Mouse (Mus musculus) spleen, adult 18-20 months (tissue): ENCODE data around the gene Abca14.
"Not testable (repeated sequence)": the region's sequence is repeated elsewhere in the genome, so short reads cannot be mapped to it uniquely, and the experiment has no call there.

Experiments used
- DNase-seq, 2 experiments: peaks; one replicate each; pipeline ENCODE4 v3.0.0; 2022; ENCODE audit warnings: mixed read lengths in 2 of 2

Abca14 gene

DNA sequence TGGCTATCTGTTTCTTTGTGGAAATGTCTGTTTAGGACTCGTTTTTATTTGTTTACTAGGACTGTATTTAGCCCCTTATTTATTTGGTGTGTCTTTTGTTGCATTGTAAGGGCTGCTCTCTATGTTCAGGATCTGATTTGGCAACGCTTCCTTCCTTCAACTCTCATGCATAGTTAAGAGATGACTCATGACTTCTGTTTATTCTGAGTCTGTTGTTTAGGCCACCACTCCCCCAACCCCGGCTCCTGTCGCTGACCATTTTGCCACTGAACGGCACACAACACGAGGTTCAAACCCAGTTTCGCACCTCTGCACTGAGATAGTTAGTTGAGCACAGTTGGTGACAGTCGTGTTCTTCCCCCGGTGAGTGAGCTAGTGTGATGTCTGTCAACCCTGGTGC is 2.2 kb downstream of the Abca14 start:
- DNase-seq = no peak

DNA sequence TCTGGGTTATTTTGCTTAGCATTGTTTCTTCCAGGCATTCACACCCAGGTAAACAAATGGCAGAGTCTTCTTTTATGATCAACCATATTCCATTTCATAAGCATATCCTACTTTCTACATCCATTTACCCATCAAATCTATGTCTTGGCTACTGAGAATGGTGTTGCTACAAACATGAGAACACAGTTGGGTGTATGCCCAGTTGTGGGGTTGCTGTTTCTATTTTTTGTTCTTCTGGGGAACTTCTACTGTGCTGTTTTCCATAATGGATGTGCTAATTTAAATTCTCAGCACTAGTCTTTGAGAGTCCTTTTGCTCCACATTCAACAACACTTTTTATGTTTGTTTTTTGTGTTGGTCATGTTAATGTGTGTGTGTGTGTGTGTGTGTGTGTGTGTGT is 24.8 kb downstream of the Abca14 start:
- no peak for DNase-seq

DNA sequence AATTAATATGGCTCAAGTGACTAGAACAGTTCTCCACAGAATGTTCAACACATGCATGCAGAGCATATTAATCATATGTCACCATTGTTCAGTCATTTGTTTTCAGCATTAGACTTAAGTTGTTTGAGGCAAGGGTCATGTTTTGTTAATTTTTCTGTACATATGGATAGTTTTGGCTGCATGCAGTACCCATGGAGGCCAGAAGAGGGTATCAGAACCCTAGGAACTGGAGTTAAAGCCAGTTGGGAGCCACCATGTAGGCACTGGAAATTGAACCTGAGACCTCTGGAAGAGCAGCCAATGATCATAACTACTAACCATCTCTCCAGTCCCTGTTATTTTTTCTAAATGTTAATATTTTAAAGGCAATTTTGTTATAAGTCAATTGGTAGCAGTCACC is 37.3 kb downstream of the Abca14 start:
- DNase-seq = no peak

DNA sequence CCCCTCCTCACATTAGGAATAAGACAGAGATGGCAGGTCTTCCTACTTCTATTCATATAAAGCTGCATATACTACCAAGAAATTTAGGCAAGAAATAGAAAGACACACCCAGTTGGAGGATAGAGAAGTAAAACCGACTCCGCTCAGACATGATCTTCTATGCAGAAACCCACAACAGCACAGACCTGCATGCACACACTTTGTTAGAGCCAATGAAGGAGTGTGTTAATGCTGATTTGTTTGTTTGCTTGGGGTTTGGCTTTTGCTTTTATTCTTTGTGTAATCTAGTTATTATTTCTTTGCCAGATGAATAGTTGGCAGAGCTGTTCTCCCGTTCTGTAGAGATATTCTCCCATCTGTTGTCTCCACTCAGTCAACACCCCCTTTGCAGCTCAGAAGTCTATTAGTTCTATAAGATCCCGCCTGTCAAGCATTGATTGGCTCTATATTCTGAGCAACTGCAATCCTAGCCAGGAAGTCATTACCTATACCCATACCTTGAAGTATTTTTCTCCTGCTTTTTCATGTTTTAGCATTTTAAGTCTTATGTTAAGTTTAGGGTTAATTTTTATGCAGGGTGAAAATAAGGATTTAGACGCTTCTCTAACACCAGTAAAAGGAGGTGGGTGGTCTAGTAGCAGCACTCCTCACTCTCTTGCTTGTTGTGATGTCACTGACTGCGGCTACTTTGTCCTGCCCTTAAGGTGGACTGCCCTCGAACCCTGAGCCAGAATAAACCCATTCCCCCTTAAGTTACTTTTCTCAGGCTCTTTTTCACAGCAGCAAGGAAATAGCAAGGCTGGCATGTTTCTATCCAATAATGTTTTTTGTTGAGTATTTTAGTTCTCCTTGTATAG is 67.6 kb downstream of the Abca14 start:
- DNase-seq = no peak

DNA sequence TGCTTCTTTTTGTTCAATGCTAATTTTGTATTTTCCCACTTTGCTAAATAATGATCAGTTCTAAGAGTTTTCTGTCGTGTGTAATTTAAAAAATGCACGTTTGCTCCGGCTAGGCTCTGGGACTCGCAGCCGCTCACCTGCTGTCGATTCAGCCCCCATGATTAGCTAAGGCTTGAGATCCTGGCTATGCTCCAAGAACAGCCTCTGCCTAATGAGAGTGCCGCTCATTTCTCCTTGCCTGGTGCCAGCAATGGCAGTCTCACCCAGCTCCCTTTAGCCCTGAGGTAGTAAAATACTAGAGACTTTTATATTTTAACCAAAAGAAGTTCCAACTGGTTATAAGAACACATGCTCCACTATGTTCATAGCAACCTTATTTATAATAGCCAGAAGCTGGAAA is 68.3 kb downstream of the Abca14 start:
- no peak for DNase-seq

DNA sequence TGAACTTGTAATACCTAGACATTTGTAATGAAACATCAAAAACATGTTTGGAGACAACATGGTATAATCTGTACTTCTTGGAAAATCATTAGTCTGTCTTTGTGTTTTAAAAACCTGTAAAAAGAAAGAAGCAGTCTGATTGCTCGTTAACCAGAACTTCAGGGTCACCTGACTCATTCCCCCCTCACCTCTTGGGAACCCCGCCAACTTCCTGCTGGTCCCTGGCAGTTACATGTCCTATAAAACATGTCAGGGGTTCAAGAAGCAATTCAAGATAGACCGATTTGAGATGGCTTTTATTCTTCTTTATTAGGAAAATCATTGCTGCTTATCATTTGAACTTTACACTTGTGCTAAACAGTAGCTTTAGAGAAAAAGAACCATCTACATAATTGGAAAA is 81.5 kb downstream of the Abca14 start:
- DNase-seq = no peak

DNA sequence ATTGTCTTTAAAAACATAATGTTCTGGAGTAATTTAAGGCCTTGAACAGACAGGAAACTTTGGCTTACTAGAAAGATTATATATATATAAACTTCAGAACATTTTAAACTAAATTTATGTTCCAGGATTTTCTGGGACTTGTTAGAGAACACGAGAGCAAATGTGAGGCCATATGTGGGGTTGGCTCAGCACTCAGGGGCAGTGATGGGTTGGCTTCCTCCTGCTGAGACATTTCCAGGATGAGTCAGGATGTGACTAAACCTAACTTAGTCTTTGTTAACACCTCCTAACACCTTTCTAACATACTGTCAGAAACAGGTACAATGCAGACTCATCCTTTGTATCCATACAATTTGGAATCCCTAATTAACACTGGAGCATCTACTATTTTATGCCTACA is 112.3 kb downstream of the Abca14 start:
- DNase-seq = no peak

DNA sequence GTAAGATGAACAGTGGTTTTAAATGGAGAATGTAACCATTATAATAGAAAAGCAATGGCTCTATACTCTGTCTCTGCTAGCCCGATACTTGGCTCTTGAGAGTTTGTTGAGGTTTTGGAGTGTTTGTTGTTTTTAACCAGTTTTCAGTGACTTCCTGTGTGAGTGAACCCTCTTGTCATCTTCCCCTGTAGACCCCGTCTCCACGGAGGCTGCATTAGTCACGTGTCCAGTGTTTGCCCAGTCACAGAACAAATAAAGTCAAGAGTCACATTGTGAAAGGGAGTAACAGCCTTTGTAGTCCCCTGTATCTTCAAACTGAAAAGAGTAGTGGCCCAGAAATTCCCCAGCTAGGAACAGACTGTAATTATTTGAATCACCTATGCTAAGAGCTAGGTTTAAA is 119.2 kb downstream of the Abca14 start:
- no peak for DNase-seq

DNA sequence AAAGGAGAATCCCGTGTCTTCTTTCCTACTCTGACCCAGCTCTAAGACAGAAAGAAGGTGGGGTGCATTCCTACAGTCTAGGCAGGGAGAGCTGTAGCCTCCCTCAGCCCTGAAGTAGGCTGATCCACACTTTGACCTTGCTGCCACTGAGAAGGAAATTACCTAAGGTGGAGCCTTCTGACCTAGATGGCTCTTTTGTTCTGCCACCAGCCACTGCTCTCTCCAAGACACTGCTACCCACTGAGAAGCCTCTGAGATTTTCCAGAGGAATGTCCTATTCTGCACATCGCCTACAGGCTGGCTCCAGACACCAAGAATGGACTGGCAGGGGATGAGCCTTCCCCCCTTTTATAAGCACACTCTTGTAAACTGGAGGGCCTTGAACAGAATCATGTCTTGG is 122.2 kb downstream of the Abca14 start:
- DNase-seq = not testable (repeated sequence)

DNA sequence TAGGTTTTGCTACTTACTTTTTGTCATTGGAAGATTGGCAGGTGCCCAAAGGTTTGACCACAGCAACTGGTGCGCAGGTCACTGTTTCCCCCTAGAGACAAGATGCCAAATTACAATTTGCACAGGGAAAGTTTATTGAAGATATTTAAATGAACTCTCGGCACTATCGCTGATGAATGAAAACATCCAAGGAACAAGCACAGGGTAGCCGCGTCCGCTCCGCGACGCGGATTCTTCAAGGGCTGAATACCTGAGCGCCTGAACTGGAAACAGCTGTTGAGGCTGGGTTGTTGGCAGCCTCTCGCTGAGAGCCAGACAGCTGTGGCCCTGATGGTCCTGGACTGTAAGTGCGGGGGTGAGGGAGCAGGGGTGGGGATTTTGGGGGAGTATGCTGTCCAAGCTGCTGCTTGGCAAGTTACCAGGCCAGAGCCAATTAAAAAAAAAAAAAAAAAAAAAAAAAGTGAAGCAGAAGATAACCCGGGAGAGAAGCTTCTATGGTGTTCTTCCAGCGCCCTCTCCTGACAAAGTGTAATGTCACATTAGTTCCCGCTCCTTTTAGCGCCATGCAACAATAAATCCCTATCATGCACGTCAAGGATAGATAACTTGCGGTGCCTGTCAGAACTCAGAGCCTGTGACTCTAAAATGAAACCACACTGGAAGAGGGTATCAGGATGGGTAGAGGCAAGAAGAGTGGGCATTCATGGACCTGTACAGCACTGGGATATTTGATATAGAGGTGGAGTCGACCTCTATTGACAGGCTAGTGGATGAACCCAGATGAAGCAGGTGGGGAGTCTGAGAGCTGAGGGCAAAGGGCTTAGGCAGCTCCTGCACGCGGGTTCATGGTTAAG is 123.7 kb downstream of the Abca14 start:
- DNase-seq = no peak

DNA sequence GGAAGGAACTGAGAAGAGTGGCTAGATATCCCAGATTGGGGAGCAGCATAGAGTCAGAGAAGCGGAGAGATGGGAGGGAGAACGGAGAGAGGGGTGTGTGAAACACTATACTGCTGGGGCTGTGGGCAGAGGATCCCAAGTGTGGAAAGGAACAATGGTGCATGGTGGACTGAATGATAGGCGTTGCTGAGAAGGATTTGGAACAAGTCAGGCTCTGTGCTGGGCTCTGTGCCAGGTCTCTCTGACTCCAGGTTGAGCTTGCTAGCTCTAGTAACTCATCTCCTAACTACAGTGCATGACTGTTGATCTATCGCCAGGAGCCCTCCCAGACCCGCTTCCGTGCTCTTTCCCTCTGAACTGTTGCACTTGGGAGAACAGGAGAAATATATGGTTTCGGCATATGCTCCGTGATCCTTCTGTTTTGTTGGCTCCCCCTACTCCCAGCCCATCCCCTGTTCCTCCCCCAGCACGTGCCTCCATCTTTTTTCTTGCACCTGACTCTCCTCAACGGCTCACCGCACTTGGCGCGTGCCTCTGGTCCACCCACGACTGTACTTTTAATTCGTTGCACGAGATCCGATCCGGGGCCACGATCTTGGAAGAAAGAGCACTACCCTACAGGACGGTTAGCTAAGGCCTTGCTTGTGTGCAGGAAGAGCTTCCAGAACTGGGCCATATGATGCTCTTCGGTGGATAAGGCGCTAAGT is 124.5 kb downstream of the Abca14 start, which contains the start of gene Abca15:
Abca15 (plus strand) TSS at position 584 of the 707 bp plus-strand sequence.
- no peak for DNase-seq

DNA sequence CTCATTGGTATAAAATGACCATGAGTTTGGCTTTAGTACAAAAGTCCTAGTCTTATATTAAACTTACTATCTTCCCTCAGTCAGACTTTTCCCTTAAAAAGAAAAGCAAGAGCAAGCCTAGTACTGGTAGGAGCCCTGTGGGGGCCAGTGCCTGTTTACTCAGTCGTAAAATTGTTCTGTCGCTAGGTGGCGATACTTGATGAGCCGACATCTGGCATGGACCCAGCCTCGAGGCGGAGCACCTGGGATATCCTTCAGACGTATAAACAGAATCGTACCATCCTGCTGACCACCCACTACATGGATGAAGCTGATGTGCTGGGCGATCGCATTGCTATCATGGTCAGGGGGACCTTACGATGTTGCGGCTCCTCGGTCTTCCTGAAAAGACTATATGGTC is 157.4 kb downstream of the Abca14 start:
- no peak for DNase-seq
